Comparison of ENCODE assay signal across 8 mouse cellular contexts in genomic region chr19:4855470-4855820, GRCm38 (mm10). TPM values are rescaled to one million over a fixed set of nuclear protein-coding genes. Genes with fewer than 3 reads are reported as not detected.
DNase-seq lines count a peak whose midpoint lies in the region; ATAC-seq and TF ChIP-seq lines count a peak whose summit lies in the region.

No protein-coding gene starts in this region.

- DNase-seq in kidney, postnatal 0 days (ENCODE audit: low spot score) = peak; percentile 12
- no peak for DNase-seq in kidney, adult 11 months
- DNase-seq in urinary bladder, postnatal 4 days (ENCODE audit: low spot score in 2 of 2) = no peak
- no peak for DNase-seq in urinary bladder, adult 18-20 months (ENCODE audit: low spot score in 2 of 2)

- ATAC-seq in kidney, postnatal 0 days (replicated peaks; ENCODE audit: low FRiP score, low read depth) = no peak; the same call in none of the 2 replicates
- 0 out of 2 replicates have a peak, but pooled peaks have one; percentile 43 for ATAC-seq in embryonic facial prominence, embryonic 13.5 days (ENCODE audit: insufficient number of reproducible peaks, insufficient read depth, low FRiP score, low TSS enrichment, low read depth)
- ATAC-seq in hindbrain, embryonic 16.5 days = 0 out of 2 replicates have a peak, but pooled peaks have one; percentile 64
- peak; percentile 67; the same call in 1 of the 2 replicates for ATAC-seq in midbrain, embryonic 15.5 days (replicated peaks)
- ATAC-seq in erythroid progenitor cell, adult 5-6 weeks (replicated peaks; ENCODE audit: low FRiP score, poor library complexity, severe bottlenecking) = no peak

- H3K36me3 ChIP-seq in kidney, postnatal 0 days (ENCODE audit: insufficient read depth, low read length) = no peaks in the 10 kb centered on the region
- H3K36me3 ChIP-seq in embryonic facial prominence, embryonic 13.5 days = peaks cover 7% of the 10 kb centered on the region
- H3K36me3 ChIP-seq in hindbrain, embryonic 16.5 days (ENCODE audit: control insufficient read depth, insufficient read depth, low read length) = peaks cover 12% of the 10 kb centered on the region; the same call in 1 of the 2 replicates
- 0 out of 2 replicates have a peak, but pooled peaks cover 4% of the 10 kb centered on the region for H3K36me3 ChIP-seq in midbrain, embryonic 15.5 days (replicated peaks)

- H3K4me3 ChIP-seq in kidney, postnatal 0 days (replicated peaks; ENCODE audit: low read depth, low read length) = peak overlapping the region; percentile 58
- H3K4me3 ChIP-seq in embryonic facial prominence, embryonic 13.5 days = peak overlapping the region; percentile 57
- peak overlapping the region; percentile 64 for H3K4me3 ChIP-seq in hindbrain, embryonic 16.5 days (ENCODE audit: low read length)
- H3K4me3 ChIP-seq in midbrain, embryonic 15.5 days = peak overlapping the region; percentile 61

- no peak for TF ChIP-seq CTCF in kidney, postnatal 0 days (IDR thresholded peaks at IDR 0.05; ENCODE audit: low read depth)

- no peak overlapping the region for H3K27ac ChIP-seq in kidney, postnatal 0 days
- H3K27ac ChIP-seq in embryonic facial prominence, embryonic 13.5 days = no peak overlapping the region; the same call in 1 of the 2 replicates
- 0 out of 2 replicates have a peak overlapping the region, but pooled peaks have one; percentile 61 for H3K27ac ChIP-seq in hindbrain, embryonic 16.5 days (ENCODE audit: low read depth, low read length)
- H3K27ac ChIP-seq in midbrain, embryonic 15.5 days = peak overlapping the region; percentile 61

- WGBS in kidney, postnatal 0 days = 2% methylated on average over 14 of the region's 14 CpGs
- WGBS in embryonic facial prominence, embryonic 13.5 days = 2% methylated on average over 14 of the region's 14 CpGs
- 2% methylated on average over 14 of the region's 14 CpGs for WGBS in hindbrain, embryonic 16.5 days
- WGBS in midbrain, embryonic 15.5 days = under 1% methylated on average over 14 of the region's 14 CpGs

- no peaks in the 10 kb centered on the region for H3K27me3 ChIP-seq in kidney, postnatal 0 days (ENCODE audit: insufficient read depth, low read length)
- 0 out of 2 replicates have a peak, but pooled peaks cover 2% of the 10 kb centered on the region for H3K27me3 ChIP-seq in embryonic facial prominence, embryonic 13.5 days
- no peaks in the 10 kb centered on the region for H3K27me3 ChIP-seq in hindbrain, embryonic 16.5 days (replicated peaks; ENCODE audit: control insufficient read depth, insufficient read depth, low read length)
- H3K27me3 ChIP-seq in midbrain, embryonic 15.5 days (replicated peaks) = no peaks in the 10 kb centered on the region

- H3K9me3 ChIP-seq in kidney, postnatal 0 days (replicated peaks; ENCODE audit: low read length) = no peaks in the 10 kb centered on the region
- H3K9me3 ChIP-seq in embryonic facial prominence, embryonic 13.5 days = no peaks in the 10 kb centered on the region
- H3K9me3 ChIP-seq in hindbrain, embryonic 16.5 days (ENCODE audit: control insufficient read depth, low read length) = no peaks in the 10 kb centered on the region
- H3K9me3 ChIP-seq in midbrain, embryonic 15.5 days = no peaks in the 10 kb centered on the region

- H3K4me1 ChIP-seq in kidney, postnatal 0 days (replicated peaks; ENCODE audit: insufficient read depth, low read length) = no peaks in the 10 kb centered on the region
- H3K4me1 ChIP-seq in embryonic facial prominence, embryonic 13.5 days = peaks cover 4% of the 10 kb centered on the region
- peaks cover 12% of the 10 kb centered on the region for H3K4me1 ChIP-seq in hindbrain, embryonic 16.5 days (ENCODE audit: control insufficient read depth, insufficient read depth, low read depth, low read length)
- peaks cover 16% of the 10 kb centered on the region for H3K4me1 ChIP-seq in midbrain, embryonic 15.5 days

- peak overlapping the region; percentile 97 for H3K4me2 ChIP-seq in kidney, postnatal 0 days (ENCODE audit: low read length)
- peak overlapping the region; percentile 96 for H3K4me2 ChIP-seq in embryonic facial prominence, embryonic 13.5 days
- H3K4me2 ChIP-seq in hindbrain, embryonic 16.5 days (ENCODE audit: low read length) = peak overlapping the region; percentile 96
- peak overlapping the region; percentile 95 for H3K4me2 ChIP-seq in midbrain, embryonic 15.5 days

- H3K9ac ChIP-seq in kidney, postnatal 0 days (ENCODE audit: low read depth, low read length) = peak overlapping the region; percentile 63
- H3K9ac ChIP-seq in embryonic facial prominence, embryonic 13.5 days = peak overlapping the region; percentile 79
- peak overlapping the region; percentile 81 for H3K9ac ChIP-seq in hindbrain, embryonic 16.5 days (ENCODE audit: low read depth, low read length)
- H3K9ac ChIP-seq in midbrain, embryonic 15.5 days = peak overlapping the region; percentile 77

RNA-seq across cellular contexts. Expression of gene Ctsf, which starts 0.5 kb away (rescaled TPM):
- 79.8 and 80.6 TPM in 2 replicates for polyA plus RNA-seq in kidney, postnatal 0 days (2015; fragmentation: Nextera tagmentation; extraction: Ambion mirVana)
- polyA plus RNA-seq in embryonic facial prominence, embryonic 13.5 days (2015; fragmentation: Nextera tagmentation; extraction: Ambion mirVana) = 40.4 and 45.8 TPM in 2 replicates
- polyA plus RNA-seq in hindbrain, embryonic 16.5 days (2015; fragmentation: Nextera tagmentation; extraction: Ambion mirVana) = 87.0 and 90.1 TPM in 2 replicates
- polyA plus RNA-seq in midbrain, embryonic 15.5 days (2015; fragmentation: Nextera tagmentation; extraction: Ambion mirVana) = 83.0 and 84.3 TPM in 2 replicates
- 22.0 and 71.3 TPM in 2 replicates for total RNA-seq in erythroid progenitor cell, adult 5-6 weeks (2015; ENCODE audit: low replicate concordance)
- 41.3 and 45.0 TPM in 2 replicates for total RNA-seq in erythroid progenitor cell, adult 5-6 weeks (2017; ENCODE audit: low replicate concordance)

RNA-seq across cellular contexts. Expression of gene Ccdc87, which starts 16.3 kb away (rescaled TPM):
- 0.04 TPM in 1 of 2 replicates, not detected in the other for polyA plus RNA-seq in kidney, postnatal 0 days (2015; fragmentation: Nextera tagmentation; extraction: Ambion mirVana)
- 0.06 and 0.26 TPM in 2 replicates for polyA plus RNA-seq in embryonic facial prominence, embryonic 13.5 days (2015; fragmentation: Nextera tagmentation; extraction: Ambion mirVana)
- polyA plus RNA-seq in hindbrain, embryonic 16.5 days (2015; fragmentation: Nextera tagmentation; extraction: Ambion mirVana) = 0.57 and 0.74 TPM in 2 replicates
- polyA plus RNA-seq in midbrain, embryonic 15.5 days (2015; fragmentation: Nextera tagmentation; extraction: Ambion mirVana) = 0.74 and 0.83 TPM in 2 replicates
- total RNA-seq in erythroid progenitor cell, adult 5-6 weeks (2015; ENCODE audit: low replicate concordance) = not detected in 2 replicates
- not detected in 2 replicates for total RNA-seq in erythroid progenitor cell, adult 5-6 weeks (2017; ENCODE audit: low replicate concordance)

RNA-seq across cellular contexts. Expression of gene Ccs, which starts 16.3 kb away (rescaled TPM):
- polyA plus RNA-seq in kidney, postnatal 0 days (2015; fragmentation: Nextera tagmentation; extraction: Ambion mirVana) = 72.9 and 82.1 TPM in 2 replicates
- 60.9 and 64.3 TPM in 2 replicates for polyA plus RNA-seq in embryonic facial prominence, embryonic 13.5 days (2015; fragmentation: Nextera tagmentation; extraction: Ambion mirVana)
- 38.4 and 43.0 TPM in 2 replicates for polyA plus RNA-seq in hindbrain, embryonic 16.5 days (2015; fragmentation: Nextera tagmentation; extraction: Ambion mirVana)
- 43.9 and 44.1 TPM in 2 replicates for polyA plus RNA-seq in midbrain, embryonic 15.5 days (2015; fragmentation: Nextera tagmentation; extraction: Ambion mirVana)
- total RNA-seq in erythroid progenitor cell, adult 5-6 weeks (2015; ENCODE audit: low replicate concordance) = 30.2 and 74.6 TPM in 2 replicates
- total RNA-seq in erythroid progenitor cell, adult 5-6 weeks (2017; ENCODE audit: low replicate concordance) = 63.1 and 81.9 TPM in 2 replicates

RNA-seq across cellular contexts. Expression of gene Actn3, which starts 22.3 kb away (rescaled TPM):
- polyA plus RNA-seq in kidney, postnatal 0 days (2015; fragmentation: Nextera tagmentation; extraction: Ambion mirVana) = 4.0 and 4.1 TPM in 2 replicates
- polyA plus RNA-seq in embryonic facial prominence, embryonic 13.5 days (2015; fragmentation: Nextera tagmentation; extraction: Ambion mirVana) = 5.1 and 6.3 TPM in 2 replicates
- 2.7 and 3.5 TPM in 2 replicates for polyA plus RNA-seq in hindbrain, embryonic 16.5 days (2015; fragmentation: Nextera tagmentation; extraction: Ambion mirVana)
- polyA plus RNA-seq in midbrain, embryonic 15.5 days (2015; fragmentation: Nextera tagmentation; extraction: Ambion mirVana) = 2.2 and 2.7 TPM in 2 replicates
- not detected in 2 replicates for total RNA-seq in erythroid progenitor cell, adult 5-6 weeks (2015; ENCODE audit: low replicate concordance)
- total RNA-seq in erythroid progenitor cell, adult 5-6 weeks (2017; ENCODE audit: low replicate concordance) = 0.26 and 0.53 TPM in 2 replicates

RNA-seq across cellular contexts. Expression of gene Zdhhc24, which starts 23.0 kb away (rescaled TPM):
- polyA plus RNA-seq in kidney, postnatal 0 days (2015; fragmentation: Nextera tagmentation; extraction: Ambion mirVana) = 8.7 and 9.5 TPM in 2 replicates
- polyA plus RNA-seq in embryonic facial prominence, embryonic 13.5 days (2015; fragmentation: Nextera tagmentation; extraction: Ambion mirVana) = 10.4 and 11.1 TPM in 2 replicates
- 22.5 and 23.4 TPM in 2 replicates for polyA plus RNA-seq in hindbrain, embryonic 16.5 days (2015; fragmentation: Nextera tagmentation; extraction: Ambion mirVana)
- 26.1 and 28.8 TPM in 2 replicates for polyA plus RNA-seq in midbrain, embryonic 15.5 days (2015; fragmentation: Nextera tagmentation; extraction: Ambion mirVana)
- 19.8 and 34.0 TPM in 2 replicates for total RNA-seq in erythroid progenitor cell, adult 5-6 weeks (2015; ENCODE audit: low replicate concordance)
- 18.0 and 24.9 TPM in 2 replicates for total RNA-seq in erythroid progenitor cell, adult 5-6 weeks (2017; ENCODE audit: low replicate concordance)

Comparison
In these comparisons a context has a peak if more than half of its experiments do, and no peak if none do; other contexts are left out.
1. ATAC-seq: peak in embryonic facial prominence, embryonic 13.5 days (single experiment), hindbrain, embryonic 16.5 days (single experiment) and midbrain, embryonic 15.5 days (single experiment); none in kidney, postnatal 0 days (single experiment) and erythroid progenitor cell, adult 5-6 weeks (single experiment).
2. H3K27ac ChIP-seq: peak in hindbrain, embryonic 16.5 days (single experiment) and midbrain, embryonic 15.5 days (single experiment); none in kidney, postnatal 0 days (single experiment) and embryonic facial prominence, embryonic 13.5 days (single experiment).
3. Peak in every context shown above with its lines, with median percentiles within 50 percentile points of each other: H3K4me2 ChIP-seq, H3K4me3 ChIP-seq and H3K9ac ChIP-seq.